9 mouse cellular contexts compared by ENCODE assay signal in the genomic region with DNA sequence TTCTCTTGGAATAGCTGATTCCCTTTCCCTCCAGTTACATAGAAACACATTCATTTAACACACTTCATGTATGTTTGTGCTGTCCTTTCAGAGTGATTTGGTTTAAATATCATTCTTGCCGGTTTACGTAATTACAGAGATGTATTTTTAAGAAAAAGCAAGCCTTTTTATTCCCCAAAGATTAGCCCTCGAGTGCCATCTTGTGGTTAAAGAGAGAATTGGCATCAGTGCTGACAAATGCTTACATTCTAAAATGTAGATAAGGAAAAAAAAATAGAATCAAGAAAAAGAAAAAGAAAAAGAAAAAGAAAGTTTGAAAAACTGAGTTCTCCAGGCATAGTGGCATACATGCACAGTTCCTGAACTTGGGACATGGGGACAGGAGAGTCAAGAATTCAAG. TPM values are rescaled to one million over a fixed set of nuclear protein-coding genes. Genes with fewer than 3 reads are reported as not detected.
DNase-seq lines count a peak whose midpoint lies in the region; ATAC-seq and TF ChIP-seq lines count a peak whose summit lies in the region.
"Had no signal": no experiment of that assay in that cellular context is flagged by ENCODE, and none has a peak within 500 bp of the region (broad histone marks: within the 10 kb centered on the region; RNA-seq: fewer than 3 reads in every experiment).

No protein-coding gene starts in this region.

- H3K4me2 ChIP-seq in midbrain, embryonic 11.5 days = no peak overlapping the region
- H3K4me2 ChIP-seq in midbrain, embryonic 15.5 days = no peak overlapping the region
- H3K4me2 ChIP-seq in hindbrain, postnatal 0 days (ENCODE audit: low read depth, low read length) = no peak overlapping the region
- H3K4me2 ChIP-seq: midbrain, embryonic 12.5 days had no signal

- no peak overlapping the region for H3K27ac ChIP-seq in midbrain, embryonic 11.5 days (ENCODE audit: low read depth, low read length)
- no peak overlapping the region for H3K27ac ChIP-seq in midbrain, embryonic 15.5 days
- H3K27ac ChIP-seq in hindbrain, postnatal 0 days = no peak overlapping the region
- H3K27ac ChIP-seq: midbrain, embryonic 12.5 days had no signal

- DNase-seq in cerebellum, adult 11 months = peak; percentile 21
- no peak for DNase-seq in cerebellum, adult 11-12 months
- DNase-seq in midbrain, embryonic 11.5 days (ENCODE audit: low spot score, missing footprints) = peak; percentile 96
- peak; percentile 52 for DNase-seq in cerebellum, adult 8-10 months
- peak; percentile 86 for DNase-seq in hindbrain, postnatal 0 days (ENCODE audit: low spot score)
- DNase-seq in lung, postnatal 14 days = peak; percentile 54

- ATAC-seq in midbrain, embryonic 11.5 days (ENCODE audit: low FRiP score) = no peak
- ATAC-seq in midbrain, embryonic 15.5 days (replicated peaks) = no peak
- no peak for ATAC-seq in hindbrain, postnatal 0 days
- ATAC-seq in monocyte, adult 5-6 weeks (replicated peaks; ENCODE audit: insufficient number of reproducible peaks, low FRiP score, low TSS enrichment, poor library complexity, severe bottlenecking) = no peak

- no peak overlapping the region for H3K9ac ChIP-seq in midbrain, embryonic 11.5 days (ENCODE audit: low read length)
- H3K9ac ChIP-seq in midbrain, embryonic 15.5 days = no peak overlapping the region
- no peak overlapping the region for H3K9ac ChIP-seq in hindbrain, postnatal 0 days (replicated peaks; ENCODE audit: low read length)
- H3K9ac ChIP-seq: midbrain, embryonic 12.5 days had no signal

- no peaks in the 10 kb centered on the region for H3K9me3 ChIP-seq in midbrain, embryonic 11.5 days (ENCODE audit: control insufficient read depth, low read length)
- no peaks in the 10 kb centered on the region for H3K9me3 ChIP-seq in midbrain, embryonic 15.5 days
- no peaks in the 10 kb centered on the region for H3K9me3 ChIP-seq in hindbrain, postnatal 0 days (ENCODE audit: low read length)
- H3K9me3 ChIP-seq: midbrain, embryonic 12.5 days had no signal

- H3K36me3 ChIP-seq in midbrain, embryonic 11.5 days (ENCODE audit: control insufficient read depth, insufficient read depth, low read length) = no peaks in the 10 kb centered on the region
- H3K36me3 ChIP-seq in midbrain, embryonic 15.5 days (replicated peaks) = no peaks in the 10 kb centered on the region
- no peaks in the 10 kb centered on the region for H3K36me3 ChIP-seq in hindbrain, postnatal 0 days (ENCODE audit: insufficient read depth, low read length)
- H3K36me3 ChIP-seq: midbrain, embryonic 12.5 days had no signal

- H3K4me3 ChIP-seq in midbrain, embryonic 11.5 days (ENCODE audit: low read depth, low read length) = no peak overlapping the region
- H3K4me3 ChIP-seq in midbrain, embryonic 15.5 days = no peak overlapping the region
- no peak overlapping the region for H3K4me3 ChIP-seq in hindbrain, postnatal 0 days (ENCODE audit: low read length)
- H3K4me3 ChIP-seq: midbrain, embryonic 12.5 days had no signal

- no peaks in the 10 kb centered on the region for H3K27me3 ChIP-seq in midbrain, embryonic 11.5 days (ENCODE audit: control insufficient read depth, insufficient read depth, low read length)
- H3K27me3 ChIP-seq in midbrain, embryonic 15.5 days (replicated peaks) = no peaks in the 10 kb centered on the region; the same call in 1 of the 2 replicates
- H3K27me3 ChIP-seq in hindbrain, postnatal 0 days (ENCODE audit: insufficient read depth, low read length) = no peaks in the 10 kb centered on the region

- peaks cover 3% of the 10 kb centered on the region; the same call in 1 of the 2 replicates for H3K4me1 ChIP-seq in midbrain, embryonic 11.5 days (ENCODE audit: control insufficient read depth, insufficient read depth, low read length)
- H3K4me1 ChIP-seq in midbrain, embryonic 15.5 days = no peaks in the 10 kb centered on the region
- H3K4me1 ChIP-seq in hindbrain, postnatal 0 days (ENCODE audit: insufficient read depth, low read length) = no peaks in the 10 kb centered on the region
- H3K4me1 ChIP-seq: midbrain, embryonic 12.5 days had no signal

- TF ChIP-seq CTCF in hindbrain, postnatal 0 days (IDR thresholded peaks at IDR 0.05; ENCODE audit: low read depth) = peak; percentile 78

- WGBS in midbrain, embryonic 11.5 days = 10% methylated on average over 3 of the region's 3 CpGs
- 3% methylated on average over 3 of the region's 3 CpGs for WGBS in midbrain, embryonic 15.5 days
- WGBS in hindbrain, postnatal 0 days = 3% methylated on average over 3 of the region's 3 CpGs

RNA-seq across cellular contexts. Expression of gene Ube2u, which starts 59.2 kb away (rescaled TPM):
- 0.42 and 0.69 TPM in 2 replicates for polyA plus RNA-seq in midbrain, embryonic 11.5 days (2014; fragmentation: Nextera tagmentation; extraction: Ambion mirVana)
- polyA plus RNA-seq in midbrain, embryonic 15.5 days (2015; fragmentation: Nextera tagmentation; extraction: Ambion mirVana) = 0.29 and 0.63 TPM in 2 replicates
- total RNA-seq in hindbrain, postnatal 0 days (2014; rRNA removed) = not detected in 2 replicates
- polyA plus RNA-seq in hindbrain, postnatal 0 days (2015; fragmentation: Nextera tagmentation; extraction: Ambion mirVana) = 0.11 and 0.13 TPM in 2 replicates
- total RNA-seq in monocyte, adult 5-6 weeks (2017) = not detected in 3 replicates
